Mouse (Mus musculus) frontal cortex, adult (tissue): ENCODE results near the gene Cenpk.
"Not testable (repeated sequence)": the region's sequence is repeated elsewhere in the genome, so short reads cannot be mapped to it uniquely, and the experiment has no call there.

ENCODE experiments used
- ATAC-seq: cut with Nextera tagmentation; 2 replicates; pipeline ENCODE4 v1.9.2; 2017; ENCODE audit warnings: mild to moderate bottlenecking, moderate library complexity, mixed read lengths; ENCODE audit not compliant: low TSS enrichment

The Cenpk gene

GRCm38 (mm10) chr13:104228384-104229066, at the start of gene Cenpk, which contains the start of gene Ppwd1:
TSS of gene Cenpk (plus strand) at chr13:104228611.
TSS of gene Ppwd1 (minus strand) at chr13:104228843.
- ATAC-seq, result peak; percentile 99

DNA sequence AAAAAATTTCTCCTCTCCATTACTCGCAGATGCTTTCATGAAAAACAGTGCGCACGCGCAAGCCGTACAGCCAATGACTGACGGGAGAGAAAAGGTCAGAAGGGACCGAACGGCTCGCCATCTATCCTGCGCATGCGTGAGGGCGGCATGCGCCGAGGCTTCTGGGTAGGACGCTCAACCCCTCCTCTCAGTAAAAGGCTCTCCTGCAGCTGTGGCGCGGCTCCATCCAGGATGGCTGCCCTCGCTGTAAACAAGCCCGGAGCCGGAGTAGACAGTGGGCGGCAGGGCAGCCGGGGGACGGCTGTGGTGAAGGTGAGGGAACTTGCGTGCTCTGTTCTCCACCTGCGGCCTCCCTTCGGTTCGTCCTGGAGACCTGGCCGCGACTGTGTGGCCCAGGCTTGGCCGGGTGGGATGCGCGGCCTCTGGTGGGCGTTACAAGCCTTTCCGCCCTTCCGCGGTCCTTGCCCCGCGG, 49.7 kb upstream of the Cenpk start, which contains the start of gene Trim23:
TSS of gene Trim23 (plus strand) at position 148 of the 472 bp plus-strand sequence.
- peak; percentile 97 for ATAC-seq

DNA sequence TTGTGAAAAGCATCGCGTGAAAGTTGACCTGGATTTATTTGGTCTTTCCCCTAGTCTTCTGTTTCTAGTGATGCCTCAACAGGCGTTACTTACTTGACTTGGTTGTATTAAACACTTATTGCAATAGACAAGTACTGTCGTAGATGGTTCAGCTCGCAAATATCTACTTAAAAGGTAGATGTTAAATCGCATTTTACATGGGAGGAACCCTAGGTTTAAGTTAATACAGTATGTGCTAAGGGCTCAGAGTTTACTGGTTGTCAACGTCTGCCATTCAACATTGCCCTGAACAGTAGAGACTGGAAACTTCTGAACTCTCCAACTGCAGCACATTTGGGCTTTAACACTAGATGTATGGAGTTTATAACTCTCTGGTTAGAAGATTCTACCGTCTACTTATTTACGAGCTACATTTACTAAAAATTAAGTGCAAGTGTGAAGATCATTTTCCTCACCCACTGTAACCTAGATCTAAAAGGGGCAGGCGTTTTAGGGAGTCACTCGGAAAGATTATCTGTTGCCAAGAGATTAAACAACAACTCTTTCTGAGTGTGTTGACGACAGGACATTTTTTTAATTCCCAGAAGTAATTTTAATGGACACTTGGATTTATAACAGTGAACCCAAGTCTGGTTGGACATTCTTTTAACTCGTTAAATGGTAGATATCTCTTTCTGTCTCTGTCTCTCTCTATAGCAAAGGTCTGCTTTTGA, 49.1 kb upstream of the Cenpk start:
- ATAC-seq, result peak; percentile 8; the same call in 1 of the 2 replicates

DNA sequence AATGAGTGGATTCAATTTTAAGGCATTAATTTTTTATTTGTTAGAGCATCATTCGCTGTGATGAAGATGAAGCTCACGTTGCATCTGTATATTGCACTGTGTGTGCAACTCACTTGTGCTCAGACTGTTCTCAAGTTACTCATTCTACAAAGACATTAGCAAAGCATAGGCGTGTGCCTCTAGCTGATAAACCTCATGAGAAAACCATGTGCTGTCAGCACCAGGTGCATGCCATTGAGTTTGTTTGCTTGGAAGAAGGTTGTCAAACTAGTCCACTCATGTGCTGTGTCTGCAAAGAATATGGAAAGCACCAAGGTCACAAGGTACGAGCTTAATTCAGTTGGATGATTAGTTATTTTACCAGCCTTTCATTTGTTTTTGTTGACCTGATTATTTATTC, 41.1 kb upstream of the Cenpk start:
- no peak for ATAC-seq

DNA sequence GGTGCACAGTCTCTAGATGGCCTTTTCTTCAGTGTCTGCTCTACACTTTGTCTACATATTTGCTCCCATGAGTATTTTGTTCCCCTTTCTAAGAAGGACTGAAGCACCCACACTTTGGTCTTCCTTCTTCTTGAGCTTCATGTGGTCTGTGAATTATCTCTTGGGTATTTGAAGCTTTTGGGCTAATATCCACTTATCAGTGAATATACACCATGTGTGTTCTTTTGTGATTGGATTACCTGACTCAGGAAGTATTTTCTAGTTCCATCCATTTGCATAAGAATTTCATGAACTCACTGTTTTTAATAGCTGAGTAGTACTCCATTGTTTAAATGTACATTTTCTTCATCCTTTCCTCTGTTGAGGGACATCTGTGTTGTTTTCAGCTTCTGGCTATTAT, 32.5 kb upstream of the Cenpk start:
- ATAC-seq, result not testable (repeated sequence)

- ATAC-seq, result 0 out of 2 replicates have a peak, but pooled peaks have one; percentile 9
Measured at GRCm38 (mm10) chr13:104204313-104204712, 24.1 kb upstream of the Cenpk start.

DNA sequence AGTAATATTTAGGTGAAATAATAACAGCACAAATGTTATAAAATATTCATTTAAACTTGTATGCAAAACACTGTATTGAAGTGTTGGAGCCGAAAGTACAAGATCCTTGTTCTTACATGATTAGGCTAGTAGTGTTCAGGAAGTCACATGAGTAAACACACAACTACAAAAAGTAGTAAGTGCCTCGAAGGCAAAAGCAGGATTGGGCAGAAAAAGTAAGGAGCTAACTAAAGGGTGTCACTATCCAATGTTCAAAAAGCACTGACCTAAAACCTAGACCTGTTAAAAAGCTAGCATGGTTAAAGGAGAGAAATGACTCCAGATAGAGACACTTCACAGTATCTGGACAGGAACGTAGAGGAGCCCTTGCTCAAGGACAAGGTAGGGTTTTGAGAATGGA, 933 bp upstream of the Cenpk start:
- ATAC-seq, result no peak

- no peak; the same call in 1 of the 2 replicates for ATAC-seq
Measured at GRCm38 (mm10) chr13:104229181-104229580, 770 bp downstream of the Cenpk start.

GRCm38 (mm10) chr13:104258997-104259396, 30.6 kb downstream of the Cenpk start:
- ATAC-seq, result no peak

DNA sequence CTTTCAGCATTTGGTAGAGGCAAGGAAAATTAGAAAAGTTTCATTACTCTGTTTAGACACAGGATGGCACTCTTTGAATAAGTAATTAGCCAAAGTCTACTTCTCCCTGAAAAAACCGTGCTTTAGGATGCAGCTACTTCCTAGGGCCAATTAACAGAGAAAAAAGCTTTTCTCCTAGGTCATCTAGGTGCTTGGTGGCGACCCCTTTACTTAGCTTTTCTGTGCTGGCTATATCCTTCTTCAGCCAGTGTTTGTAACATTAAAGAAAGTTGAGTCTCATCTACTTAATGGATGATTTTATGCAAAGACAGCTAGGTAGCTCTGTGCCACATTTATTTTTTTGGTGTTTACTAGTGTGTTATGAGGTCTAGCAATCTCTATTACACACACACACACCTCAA, 56.6 kb downstream of the Cenpk start:
- ATAC-seq, result peak; percentile 82

DNA sequence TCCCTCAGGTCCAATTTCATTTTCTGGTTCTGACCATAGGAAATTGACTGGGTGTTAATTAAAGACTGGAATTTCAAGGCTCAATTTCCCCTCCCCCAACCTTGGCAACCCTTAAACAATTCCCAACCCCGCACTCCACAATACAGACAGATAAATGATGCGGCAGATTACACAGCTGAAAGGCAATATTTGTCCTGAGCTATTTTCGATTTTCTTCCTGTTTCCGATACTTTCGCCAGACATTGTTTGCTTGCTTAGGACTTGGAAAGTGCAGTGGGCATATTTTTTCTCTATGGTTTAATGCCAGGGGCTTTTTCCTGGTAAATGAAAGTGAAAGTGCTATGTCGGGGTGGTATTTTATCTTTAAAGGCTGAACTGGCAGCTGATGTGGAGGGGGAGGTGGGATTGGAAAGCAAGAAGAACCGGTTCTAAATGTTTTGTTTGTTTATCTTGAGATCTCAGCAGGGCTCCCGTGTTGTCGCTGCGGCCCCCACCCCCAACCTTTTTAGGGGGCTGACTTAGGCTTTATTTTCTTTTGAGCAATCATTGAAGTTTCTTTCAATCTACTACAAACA, 57.4 kb downstream of the Cenpk start:
- 0 out of 2 replicates have a peak, but pooled peaks have one; percentile 9 for ATAC-seq

- no peak for ATAC-seq
Measured at GRCm38 (mm10) chr13:104286336-104286735, 57.9 kb downstream of the Cenpk start.

DNA sequence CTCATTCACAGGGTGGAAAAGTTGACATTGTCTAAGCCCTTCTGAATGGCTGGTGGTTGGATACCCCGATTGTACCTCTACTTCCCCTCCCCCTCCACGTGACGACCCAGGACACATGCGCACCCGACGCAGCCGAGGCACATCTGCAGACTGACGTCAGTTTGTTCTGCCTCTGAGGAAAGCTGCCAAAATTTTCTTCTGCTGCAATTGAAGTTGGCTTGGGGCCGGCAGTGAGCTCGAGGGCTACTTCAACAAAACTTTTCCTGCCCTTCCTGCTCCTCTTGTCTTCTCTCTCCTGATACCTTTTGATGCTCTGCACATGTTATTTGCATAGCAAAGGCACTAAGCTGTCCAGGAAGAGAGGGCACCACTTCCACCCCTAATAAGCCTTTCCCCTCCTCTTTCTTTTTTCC, 58.5 kb downstream of the Cenpk start:
- ATAC-seq, result peak; percentile 77

- no peak for ATAC-seq
Measured at GRCm38 (mm10) chr13:104287366-104288225, 59.2 kb downstream of the Cenpk start, which contains the start of gene Adamts6. TSS of gene Adamts6 (plus strand) at chr13:104287835.

DNA sequence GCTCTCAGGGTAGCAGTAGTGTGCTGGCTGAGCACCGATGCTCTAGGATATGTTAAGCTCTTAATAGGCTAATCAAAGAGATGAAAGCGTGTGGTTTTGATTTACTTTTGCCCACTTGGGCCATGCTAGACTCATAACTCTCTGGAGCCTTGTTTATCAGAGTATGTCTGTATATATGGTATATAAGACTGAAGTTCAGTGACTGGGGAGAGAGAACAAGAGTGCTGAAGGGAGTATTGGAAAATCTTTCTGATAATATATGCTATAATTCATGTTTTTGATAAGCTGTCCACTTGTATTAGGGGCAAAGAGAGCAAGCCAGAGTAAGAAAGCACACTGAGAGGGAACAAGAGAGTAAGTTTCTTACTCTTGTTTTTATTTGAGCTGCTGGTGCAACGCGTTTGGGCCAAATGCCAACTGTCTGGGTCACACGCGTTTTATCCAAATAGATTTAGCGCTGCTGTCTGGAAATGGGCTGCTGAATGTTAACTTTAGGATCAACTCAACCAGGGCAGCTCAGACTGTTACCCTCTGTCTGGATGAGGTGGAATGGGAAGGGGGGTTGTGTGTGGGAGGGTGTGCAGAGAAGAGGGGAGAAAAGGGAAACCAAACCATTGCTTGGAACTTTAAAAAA, 59.9 kb downstream of the Cenpk start:
- ATAC-seq, result peak; percentile 44; the same call in 1 of the 2 replicates

DNA sequence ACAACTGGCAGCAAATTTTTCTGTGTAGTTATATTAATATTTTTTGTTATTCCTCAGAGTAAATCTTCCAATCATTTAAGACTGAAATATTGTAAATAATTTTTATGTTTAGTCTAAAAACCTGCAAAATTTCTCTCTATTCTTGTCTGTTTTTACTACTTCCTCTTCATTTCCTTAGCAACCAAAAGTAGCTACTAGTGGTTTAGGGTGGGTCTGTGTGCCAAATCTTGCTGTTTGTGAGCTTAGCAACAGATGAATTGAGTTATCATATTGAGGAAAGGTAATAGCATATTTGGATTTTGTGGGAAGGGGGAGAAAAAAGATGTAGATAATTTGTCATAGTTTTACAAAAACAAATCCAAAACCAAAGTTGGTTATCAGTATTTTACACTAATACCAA, 60.8 kb downstream of the Cenpk start:
- no peak for ATAC-seq

- no peak for ATAC-seq
Measured at GRCm38 (mm10) chr13:104295472-104295871, 67.1 kb downstream of the Cenpk start.
